9 mouse cellular contexts compared by ENCODE assay signal in genomic region chr9:72763050-72763718, GRCm38 (mm10). TPM values are rescaled to one million over a fixed set of nuclear protein-coding genes. Genes with fewer than 3 reads are reported as not detected.
DNase-seq lines count a peak whose midpoint lies in the region; ATAC-seq and TF ChIP-seq lines count a peak whose summit lies in the region.
"Had no signal": no experiment of that assay in that cellular context is flagged by ENCODE, and none has a peak within 500 bp of the region (broad histone marks: within the 10 kb centered on the region; RNA-seq: fewer than 3 reads in every experiment).

No protein-coding gene starts in this region.

- no peak for TF ChIP-seq CTCF in intestine, postnatal 0 days (IDR thresholded peaks at IDR 0.05; ENCODE audit: low read depth)

- no peaks in the 10 kb centered on the region for H3K36me3 ChIP-seq in intestine, embryonic 14.5 days (ENCODE audit: control insufficient read depth, insufficient read depth, low read length)
- H3K36me3 ChIP-seq in intestine, postnatal 0 days (ENCODE audit: control insufficient read depth, insufficient read depth): no peaks in the 10 kb centered on the region
- H3K36me3 ChIP-seq in forebrain, embryonic 14.5 days (ENCODE audit: control insufficient read depth, insufficient read depth, low read length): no peaks in the 10 kb centered on the region
- H3K36me3 ChIP-seq: midbrain, embryonic 12.5 days had no signal

- H3K27ac ChIP-seq in intestine, embryonic 14.5 days (ENCODE audit: low read depth): peak overlapping the region; percentile 43; the same call in 1 of the 2 replicates
- H3K27ac ChIP-seq in intestine, postnatal 0 days (ENCODE audit: low read depth, low read length): no peak overlapping the region
- H3K27ac ChIP-seq in forebrain, embryonic 14.5 days (ENCODE audit: low read depth, low read length): no peak overlapping the region
- H3K27ac ChIP-seq: midbrain, embryonic 12.5 days had no signal

- intact Hi-C loops in heart, postnatal 36 days (cut with DNase I): no loop called here

- WGBS in intestine, embryonic 14.5 days: 5% methylated on average over 3 of the region's 3 CpGs
- WGBS in intestine, postnatal 0 days: 4% methylated on average over 3 of the region's 3 CpGs
- WGBS in forebrain, embryonic 14.5 days: 8% methylated on average over 3 of the region's 3 CpGs

- DNase-seq in intestine, embryonic 14.5 days (ENCODE audit: low spot score): peak; percentile 72
- DNase-seq in forebrain, embryonic 14.5 days (ENCODE audit: low spot score): peak; percentile 74
- DNase-seq in heart, postnatal 36 days: peak; percentile 27 to 36
- DNase-seq in lung, postnatal 4 days: peak; percentile 40 to 73
- DNase-seq in spleen, postnatal 36 days (ENCODE audit: low spot score in 2 of 2): no peak
- no peak for DNase-seq in frontal cortex, postnatal 25 days (ENCODE audit: low spot score in 2 of 2)

- no peaks in the 10 kb centered on the region for H3K27me3 ChIP-seq in intestine, embryonic 14.5 days (replicated peaks; ENCODE audit: control insufficient read depth, insufficient read depth, low read length)
- H3K27me3 ChIP-seq in intestine, postnatal 0 days (replicated peaks; ENCODE audit: control insufficient read depth, insufficient read depth, low read length): no peaks in the 10 kb centered on the region
- no peaks in the 10 kb centered on the region for H3K27me3 ChIP-seq in forebrain, embryonic 14.5 days (replicated peaks; ENCODE audit: control insufficient read depth, insufficient read depth, low read length)
- H3K27me3 ChIP-seq: midbrain, embryonic 12.5 days had no signal

- no peaks in the 10 kb centered on the region for H3K9me3 ChIP-seq in intestine, embryonic 14.5 days (ENCODE audit: control insufficient read depth, low read length)
- H3K9me3 ChIP-seq in intestine, postnatal 0 days (ENCODE audit: control insufficient read depth): no peaks in the 10 kb centered on the region
- H3K9me3 ChIP-seq in forebrain, embryonic 14.5 days (replicated peaks; ENCODE audit: control insufficient read depth, low read length): no peaks in the 10 kb centered on the region
- H3K9me3 ChIP-seq: midbrain, embryonic 12.5 days had no signal

- H3K4me1 ChIP-seq in intestine, embryonic 14.5 days (replicated peaks; ENCODE audit: control insufficient read depth, insufficient read depth, low read length): peaks cover 23% of the 10 kb centered on the region
- 0 out of 2 replicates have a peak, but pooled peaks cover 3% of the 10 kb centered on the region for H3K4me1 ChIP-seq in intestine, postnatal 0 days (replicated peaks; ENCODE audit: control insufficient read depth, insufficient read depth, low read length)
- no peaks in the 10 kb centered on the region for H3K4me1 ChIP-seq in forebrain, embryonic 14.5 days (ENCODE audit: control insufficient read depth, insufficient read depth, low read length)

- H3K4me2 ChIP-seq in intestine, embryonic 14.5 days (ENCODE audit: low read length): no peak overlapping the region
- no peak overlapping the region for H3K4me2 ChIP-seq in intestine, postnatal 0 days (replicated peaks; ENCODE audit: low read depth)
- no peak overlapping the region for H3K4me2 ChIP-seq in forebrain, embryonic 14.5 days (ENCODE audit: low read length)
- H3K4me2 ChIP-seq: midbrain, embryonic 12.5 days had no signal

- no peak overlapping the region for H3K4me3 ChIP-seq in intestine, embryonic 14.5 days (ENCODE audit: low read depth, low read length)
- no peak overlapping the region for H3K4me3 ChIP-seq in intestine, postnatal 0 days (ENCODE audit: low read depth, low read length)
- H3K4me3 ChIP-seq in forebrain, embryonic 14.5 days (ENCODE audit: low read depth, low read length): no peak overlapping the region
- H3K4me3 ChIP-seq: midbrain, embryonic 12.5 days had no signal

- 0 out of 2 replicates have a peak, but pooled peaks have one; percentile 45 for ATAC-seq in intestine, embryonic 14.5 days (replicated peaks; ENCODE audit: low FRiP score, low TSS enrichment, low read depth)
- ATAC-seq in intestine, postnatal 0 days: no peak
- peak; percentile 74 for ATAC-seq in forebrain, embryonic 14.5 days
- no peak for ATAC-seq in megakaryocyte progenitor cell, adult 5-6 weeks (replicated peaks; ENCODE audit: poor library complexity)

- H3K9ac ChIP-seq in intestine, embryonic 14.5 days (ENCODE audit: low read length): no peak overlapping the region
- H3K9ac ChIP-seq in intestine, postnatal 0 days (ENCODE audit: low read depth, low read length): no peak overlapping the region
- no peak overlapping the region for H3K9ac ChIP-seq in forebrain, embryonic 14.5 days (ENCODE audit: low read length)
- H3K9ac ChIP-seq: midbrain, embryonic 12.5 days had no signal

RNA-seq across cellular contexts. Expression of gene Prtg, which starts 43.5 kb away (rescaled TPM):
- polyA plus RNA-seq in intestine, embryonic 14.5 days (2014; fragmentation: Nextera tagmentation; extraction: Ambion mirVana): 0.84 and 1.1 TPM in 2 replicates
- 0.17 and 0.21 TPM in 2 replicates for polyA plus RNA-seq in intestine, postnatal 0 days (2015; fragmentation: Nextera tagmentation; extraction: Ambion mirVana)
- polyA plus RNA-seq in forebrain, embryonic 14.5 days (2014; fragmentation: Nextera tagmentation; extraction: Ambion mirVana): 0.36 TPM in 2 replicates
- under 1 TPM; 0.30 to 0.33 TPM for total RNA-seq in heart, postnatal 36 days (2021)
- total RNA-seq in megakaryocyte progenitor cell, adult 5-6 weeks (2015): not detected in 2 replicates
- not detected in 2 replicates for total RNA-seq in megakaryocyte progenitor cell, adult 5-6 weeks (2017)

Comparison
In these comparisons a context has a peak if more than half of its experiments do, and no peak if none do; other contexts are left out.
1. ATAC-seq: peak in intestine, embryonic 14.5 days (single experiment) and forebrain, embryonic 14.5 days (single experiment); none in intestine, postnatal 0 days (single experiment) and megakaryocyte progenitor cell, adult 5-6 weeks (single experiment).
2. DNase-seq: peak in intestine, embryonic 14.5 days (single experiment), forebrain, embryonic 14.5 days (single experiment), heart, postnatal 36 days (2 of 2) and lung, postnatal 4 days (2 of 2); none in spleen, postnatal 36 days (0 of 2) and frontal cortex, postnatal 25 days (0 of 2).